Mouse (Mus musculus) midbrain, embryonic 14.5 days (tissue): ENCODE measurements around the gene Slc51a. TPM values are rescaled to one million over a fixed set of nuclear protein-coding genes. Genes with fewer than 3 reads are reported as not detected.

Source experiments
- ATAC-seq: fragments of 200-750 bp; cut with Nextera tagmentation; 2 replicates; pipeline ENCODE4 v1.8.0; 2017; ENCODE audit warnings: moderate number of reproducible peaks, moderate library complexity; ENCODE audit not compliant: low FRiP score, low TSS enrichment
- DNase-seq: peaks from one replicate; pipeline ENCODE4 v3.0.0-alpha.2; 2015
- H3K27ac ChIP-seq: fragments of 300-500 bp; sonication (generic); replicated peaks from 2 replicates; pipeline ENCODE4 v1.5.1; 2014; ENCODE audit warnings: mild to moderate bottlenecking, low read depth, low read length, moderate library complexity
- H3K27me3 ChIP-seq: fragments of 300-500 bp; sonication (generic); 2 replicates; pipeline ENCODE4 v1.6.1; 2014; ENCODE audit warnings: low read length, control low read depth, mixed read lengths; ENCODE audit not compliant: control insufficient read depth, insufficient read depth
- H3K36me3 ChIP-seq: fragments of 300-500 bp; sonication (generic); 2 replicates; pipeline ENCODE4 v1.6.1; 2014; ENCODE audit warnings: low read length, control low read depth; ENCODE audit not compliant: control insufficient read depth, insufficient read depth
- H3K4me1 ChIP-seq: fragments of 300-500 bp; sonication (generic); 2 replicates; pipeline ENCODE4 v1.6.1; 2014; ENCODE audit warnings: mild to moderate bottlenecking, antibody characterized with exemption, low read length, control low read depth; ENCODE audit not compliant: control insufficient read depth, insufficient read depth
- H3K4me2 ChIP-seq: fragments of 300-500 bp; sonication (generic); 2 replicates; pipeline ENCODE4 v1.6.1; 2014; ENCODE audit warnings: mild to moderate bottlenecking, low read length, moderate library complexity
- H3K4me3 ChIP-seq: fragments of 300-500 bp; sonication (generic); replicated peaks from 2 replicates; pipeline ENCODE4 v1.5.1; 2014; ENCODE audit warnings: low read depth, low read length
- H3K9ac ChIP-seq: fragments of 300-500 bp; sonication (generic); replicated peaks from 2 replicates; pipeline ENCODE4 v1.6.1; 2014; ENCODE audit warnings: mild to moderate bottlenecking, low read length, moderate library complexity
- H3K9me3 ChIP-seq: fragments of 300-500 bp; sonication (generic); 2 replicates; pipeline ENCODE4 v1.6.1; 2016; ENCODE audit warnings: low read length, control low read depth, mixed read lengths; ENCODE audit not compliant: control insufficient read depth
- WGBS: fragments of 180-500 bp; shearing (Covaris S2); extraction: QIAGEN DNeasy Blood & Tissue Kit; methylation state at CpG from one replicate; pipeline ENCODE4 v1.1.7; 2014; 5-methylcytosine and 5-hydroxymethylcytosine counted together
- polyA plus RNA-seq: library from polyadenylated mRNA; unstranded; fragments of >200 nt; fragmentation: Nextera tagmentation; extraction: Ambion mirVana; gene quantifications from 2 replicates; pipeline ENCODE4 v1.2.1, GENCODE M21; 2014

The Slc51a gene
- polyA plus RNA-seq, 1 experiment from 2014 or later, result not detected

GRCm38 (mm10) chr16:32511338-32511734 is 23.7 kb upstream of the Slc51a start:
- H3K9ac ChIP-seq, result no peak overlapping the region
- peaks cover 12% of the 10 kb centered on the region for H3K4me1 ChIP-seq
- H3K9me3 ChIP-seq, result no peaks in the 10 kb centered on the region
- H3K36me3 ChIP-seq, result no peaks in the 10 kb centered on the region
- WGBS, result 77% methylated on average over 3 of the region's 3 CpGs
- no peak overlapping the region for H3K4me3 ChIP-seq
- DNase-seq (no peak), ATAC-seq (no peak)
- H3K27ac ChIP-seq, result no peak overlapping the region
- no peak overlapping the region for H3K4me2 ChIP-seq
- no peaks in the 10 kb centered on the region for H3K27me3 ChIP-seq

GRCm38 (mm10) chr16:32510399-32511337 is 23.0 kb upstream of the Slc51a start:
- no peak for ATAC-seq
- no peak overlapping the region for H3K9ac ChIP-seq
- peaks cover 6% of the 10 kb centered on the region for H3K4me1 ChIP-seq
- H3K9me3 ChIP-seq, result no peaks in the 10 kb centered on the region
- no peak overlapping the region for H3K27ac ChIP-seq
- H3K4me2 ChIP-seq, result no peak overlapping the region
- no peaks in the 10 kb centered on the region for H3K36me3 ChIP-seq
- H3K27me3 ChIP-seq, result no peaks in the 10 kb centered on the region
- DNase-seq, result no peak
- H3K4me3 ChIP-seq, result no peak overlapping the region
- WGBS, result 73% methylated on average over 18 of the region's 18 CpGs

GRCm38 (mm10) chr16:32509066-32509942 is 21.6 kb upstream of the Slc51a start:
- no peaks in the 10 kb centered on the region for H3K36me3 ChIP-seq
- H3K27me3 ChIP-seq, result no peaks in the 10 kb centered on the region
- no peak overlapping the region for H3K4me2 ChIP-seq
- H3K4me1 ChIP-seq, result peaks cover 2% of the 10 kb centered on the region; the same call in 1 of the 2 replicates
- H3K27ac ChIP-seq, result peak overlapping the region; percentile 37
- DNase-seq (peak; percentile 36), ATAC-seq (0 out of 2 replicates have a peak, but pooled peaks have one; percentile 18)
- no peaks in the 10 kb centered on the region for H3K9me3 ChIP-seq
- no peak overlapping the region for H3K9ac ChIP-seq
- 52% methylated on average over 9 of the region's 9 CpGs for WGBS
- no peak overlapping the region for H3K4me3 ChIP-seq

GRCm38 (mm10) chr16:32508506-32509065 is 20.9 kb upstream of the Slc51a start:
- H3K9ac ChIP-seq, result no peak overlapping the region
- no peaks in the 10 kb centered on the region for H3K27me3 ChIP-seq
- ATAC-seq, result no peak
- DNase-seq, result no peak
- H3K9me3 ChIP-seq, result no peaks in the 10 kb centered on the region
- H3K4me3 ChIP-seq, result no peak overlapping the region
- WGBS, result 38% methylated on average over 3 of the region's 3 CpGs
- no peak overlapping the region for H3K27ac ChIP-seq
- H3K4me2 ChIP-seq, result no peak overlapping the region
- H3K36me3 ChIP-seq, result no peaks in the 10 kb centered on the region
- H3K4me1 ChIP-seq, result peaks cover 2% of the 10 kb centered on the region; the same call in 1 of the 2 replicates

- no peak for ATAC-seq
Measured at GRCm38 (mm10) chr16:32508035-32508434, 20.4 kb upstream of the Slc51a start.

GRCm38 (mm10) chr16:32507407-32507806 is 19.7 kb upstream of the Slc51a start:
- H3K4me1 ChIP-seq, result peaks cover 2% of the 10 kb centered on the region; the same call in 1 of the 2 replicates
- H3K4me3 ChIP-seq, result no peak overlapping the region
- no peak overlapping the region for H3K9ac ChIP-seq
- DNase-seq, result peak; percentile 59
- H3K4me2 ChIP-seq, result no peak overlapping the region
- 19% methylated on average over 9 of the region's 9 CpGs for WGBS
- no peaks in the 10 kb centered on the region for H3K27me3 ChIP-seq
- no peak for ATAC-seq
- no peak overlapping the region for H3K27ac ChIP-seq
- no peaks in the 10 kb centered on the region for H3K9me3 ChIP-seq
- H3K36me3 ChIP-seq, result no peaks in the 10 kb centered on the region

More at GRCm38 (mm10) chr16:32508035-32508434, 20.4 kb upstream of the Slc51a start:
- H3K4me3 ChIP-seq, result no peak overlapping the region
- H3K9me3 ChIP-seq, result no peaks in the 10 kb centered on the region
- H3K36me3 ChIP-seq, result no peaks in the 10 kb centered on the region
- H3K9ac ChIP-seq, result no peak overlapping the region
- H3K27me3 ChIP-seq, result no peaks in the 10 kb centered on the region
- no peak for DNase-seq
- peaks cover 2% of the 10 kb centered on the region; the same call in 1 of the 2 replicates for H3K4me1 ChIP-seq
- H3K27ac ChIP-seq, result no peak overlapping the region
- 92% methylated on average over 5 of the region's 5 CpGs for WGBS
- H3K4me2 ChIP-seq, result no peak overlapping the region

GRCm38 (mm10) chr16:32506868-32507267 is 19.2 kb upstream of the Slc51a start:
- Histone ChIP-seq H3K4me3 (no peak overlapping the region), H3K9ac (no peak overlapping the region), H3K27me3 (no peaks in the 10 kb centered on the region), H3K4me1 (peaks cover 2% of the 10 kb centered on the region; the same call in 1 of the 2 replicates), H3K27ac (no peak overlapping the region), H3K36me3 (no peaks in the 10 kb centered on the region), H3K9me3 (no peaks in the 10 kb centered on the region), H3K4me2 (no peak overlapping the region)
- ATAC-seq, result no peak
- WGBS, result 77% methylated on average over 7 of the region's 7 CpGs
- no peak for DNase-seq

- 77% methylated on average over 8 of the region's 8 CpGs for WGBS
- H3K36me3 ChIP-seq, result no peaks in the 10 kb centered on the region
- H3K9me3 ChIP-seq, result no peaks in the 10 kb centered on the region
- no peaks in the 10 kb centered on the region for H3K27me3 ChIP-seq
- no peak overlapping the region for H3K9ac ChIP-seq
- ATAC-seq (no peak), DNase-seq (no peak)
- no peak overlapping the region for H3K27ac ChIP-seq
- no peak overlapping the region for H3K4me3 ChIP-seq
- peaks cover 2% of the 10 kb centered on the region; the same call in 1 of the 2 replicates for H3K4me1 ChIP-seq
- no peak overlapping the region for H3K4me2 ChIP-seq
Measured at GRCm38 (mm10) chr16:32506298-32506697, 18.6 kb upstream of the Slc51a start.
